Mouse (Mus musculus): ENCODE data around the gene Zfr. TPM values are rescaled to one million over a fixed set of nuclear protein-coding genes. Genes with fewer than 3 reads are reported as not detected.
"Not testable (repeated sequence)": the region's sequence is repeated elsewhere in the genome, so short reads cannot be mapped to it uniquely, and the experiment has no call there.

Zfr gene
- polyA plus RNA-seq, 1 experiment from 2014 or later, result 136 TPM

GRCm38 (mm10) chr15:12140985-12141729 is 23.5 kb downstream of the Zfr start:
- Histone ChIP-seq H3K4me2 (replicated peaks) (no peak overlapping the region), H3K9ac (no peak overlapping the region), H3K9me3 (no peaks in the 10 kb centered on the region), H3K27me3 (no peaks in the 10 kb centered on the region), H3K4me1 (no peaks in the 10 kb centered on the region), H3K27ac (no peak overlapping the region), H3K36me3 (peaks cover 37% of the 10 kb centered on the region), H3K4me3 (no peak overlapping the region)
- WGBS, result 89% methylated on average over 8 of the region's 8 CpGs
- no peak for ATAC-seq (ENCODE audit: low FRiP score, low read depth)

GRCm38 (mm10) chr15:12147423-12147822 is 29.8 kb downstream of the Zfr start:
- peaks cover 55% of the 10 kb centered on the region for H3K36me3 ChIP-seq
- H3K27me3 ChIP-seq, result no peaks in the 10 kb centered on the region
- H3K4me3 ChIP-seq, result no peak overlapping the region
- no peak overlapping the region for H3K4me2 ChIP-seq (replicated peaks)
- no peak overlapping the region for H3K9ac ChIP-seq
- ATAC-seq (ENCODE audit: low FRiP score, low read depth), result no peak
- WGBS, result 96% methylated on average over 2 of the region's 2 CpGs
- no peak overlapping the region for H3K27ac ChIP-seq
- H3K4me1 ChIP-seq, result no peaks in the 10 kb centered on the region
- no peaks in the 10 kb centered on the region for H3K9me3 ChIP-seq

GRCm38 (mm10) chr15:12149501-12149900 is 31.9 kb downstream of the Zfr start:
- Histone ChIP-seq H3K4me1 (no peaks in the 10 kb centered on the region), H3K27me3 (no peaks in the 10 kb centered on the region), H3K9ac (no peak overlapping the region), H3K9me3 (no peaks in the 10 kb centered on the region), H3K27ac (no peak overlapping the region), H3K4me2 (replicated peaks) (no peak overlapping the region), H3K4me3 (no peak overlapping the region), H3K36me3 (peaks cover 67% of the 10 kb centered on the region)
- ATAC-seq (ENCODE audit: low FRiP score, low read depth), result no peak
- 94% methylated on average over 6 of the region's 6 CpGs for WGBS

- H3K4me2 ChIP-seq (replicated peaks), result no peak overlapping the region
- no peaks in the 10 kb centered on the region for H3K4me1 ChIP-seq
- no peaks in the 10 kb centered on the region for H3K9me3 ChIP-seq
- H3K27ac ChIP-seq, result no peak overlapping the region
- H3K9ac ChIP-seq, result no peak overlapping the region
- no peaks in the 10 kb centered on the region for H3K27me3 ChIP-seq
- WGBS, result 96% methylated on average over 3 of the region's 3 CpGs
- no peak overlapping the region for H3K4me3 ChIP-seq
- H3K36me3 ChIP-seq, result peaks cover 81% of the 10 kb centered on the region
- ATAC-seq (ENCODE audit: low FRiP score, low read depth), result no peak
Measured at GRCm38 (mm10) chr15:12153747-12154146, 36.1 kb downstream of the Zfr start.

- Histone ChIP-seq H3K36me3 (peaks cover 78% of the 10 kb centered on the region), H3K9ac (no peak overlapping the region), H3K4me1 (no peaks in the 10 kb centered on the region), H3K27me3 (no peaks in the 10 kb centered on the region), H3K4me3 (no peak overlapping the region), H3K27ac (no peak overlapping the region), H3K4me2 (replicated peaks) (no peak overlapping the region), H3K9me3 (no peaks in the 10 kb centered on the region)
- no peak for ATAC-seq (ENCODE audit: low FRiP score, low read depth)
- 79% methylated on average over 5 of the region's 5 CpGs for WGBS
Measured at GRCm38 (mm10) chr15:12178126-12178525, 60.5 kb downstream of the Zfr start.

- H3K27me3 ChIP-seq, result not testable (repeated sequence)
- H3K36me3 ChIP-seq, result peaks cover 67% of the 10 kb centered on the region
Measured at GRCm38 (mm10) chr15:12181181-12181805, 63.7 kb downstream of the Zfr start.

GRCm38 (mm10) chr15:12193880-12194816 is 76.5 kb downstream of the Zfr start:
- Histone ChIP-seq H3K4me1 (peaks cover 44% of the 10 kb centered on the region), H3K27me3 (no peaks in the 10 kb centered on the region), H3K9ac (peak overlapping the region; percentile 45; the same call in 1 of the 2 replicates), H3K36me3 (peaks cover 10% of the 10 kb centered on the region), H3K4me3 (0 out of 2 replicates have a peak overlapping the region, but pooled peaks have one; percentile 3), H3K27ac (peak overlapping the region; percentile 92), H3K9me3 (no peaks in the 10 kb centered on the region), H3K4me2 (replicated peaks) (peak overlapping the region; percentile 49)
- peak; percentile 86 for ATAC-seq (ENCODE audit: low FRiP score, low read depth)
- WGBS, result 23% methylated on average over 25 of the region's 25 CpGs

More at GRCm38 (mm10) chr15:12181181-12181805, 63.7 kb downstream of the Zfr start:
- H3K4me2 ChIP-seq (replicated peaks); H3K4me1 ChIP-seq; ATAC-seq (ENCODE audit: low FRiP score, low read depth); H3K9me3 ChIP-seq; H3K9ac ChIP-seq; H3K4me3 ChIP-seq; H3K27ac ChIP-seq: not testable (repeated sequence)
- 92% methylated on average over 13 of the region's 13 CpGs for WGBS

- Histone ChIP-seq H3K27ac (peak overlapping the region; percentile 92), H3K4me2 (replicated peaks) (peak overlapping the region; percentile 49), H3K36me3 (peaks cover 8% of the 10 kb centered on the region), H3K27me3 (no peaks in the 10 kb centered on the region), H3K9me3 (no peaks in the 10 kb centered on the region), H3K4me1 (peaks cover 44% of the 10 kb centered on the region), H3K9ac (no peak overlapping the region), H3K4me3 (0 out of 2 replicates have a peak overlapping the region, but pooled peaks have one; percentile 3)
- ATAC-seq (ENCODE audit: low FRiP score, low read depth), result no peak
- WGBS, result 68% methylated on average over 20 of the region's 20 CpGs
Measured at GRCm38 (mm10) chr15:12194817-12195735, 77.4 kb downstream of the Zfr start.

GRCm38 (mm10) chr15:12195966-12196365 is 78.3 kb downstream of the Zfr start:
- H3K36me3 ChIP-seq, result no peaks in the 10 kb centered on the region
- no peak overlapping the region for H3K27ac ChIP-seq
- no peak for ATAC-seq (ENCODE audit: low FRiP score, low read depth)
- H3K4me2 ChIP-seq (replicated peaks), result no peak overlapping the region
- no peak overlapping the region for H3K9ac ChIP-seq
- peaks cover 44% of the 10 kb centered on the region for H3K4me1 ChIP-seq
- H3K4me3 ChIP-seq, result no peak overlapping the region
- no peaks in the 10 kb centered on the region for H3K27me3 ChIP-seq
- H3K9me3 ChIP-seq, result no peaks in the 10 kb centered on the region
- 66% methylated on average over 6 of the region's 6 CpGs for WGBS

GRCm38 (mm10) chr15:12196410-12197191 is 79.0 kb downstream of the Zfr start:
- Histone ChIP-seq H3K4me3 (no peak overlapping the region), H3K36me3 (no peaks in the 10 kb centered on the region), H3K4me1 (peaks cover 44% of the 10 kb centered on the region), H3K27ac (no peak overlapping the region), H3K9ac (no peak overlapping the region), H3K9me3 (no peaks in the 10 kb centered on the region), H3K4me2 (replicated peaks) (peak overlapping the region; percentile 38; the same call in 1 of the 2 replicates), H3K27me3 (no peaks in the 10 kb centered on the region)
- WGBS, result 25% methylated on average over 22 of the region's 22 CpGs
- peak; percentile 48; the same call in 1 of the 2 replicates for ATAC-seq (ENCODE audit: low FRiP score, low read depth)

Data from limb, embryonic 13.5 days (tissue).